Mouse (Mus musculus): ENCODE data around the gene Kcnmb3.

The Kcnmb3 gene

DNA sequence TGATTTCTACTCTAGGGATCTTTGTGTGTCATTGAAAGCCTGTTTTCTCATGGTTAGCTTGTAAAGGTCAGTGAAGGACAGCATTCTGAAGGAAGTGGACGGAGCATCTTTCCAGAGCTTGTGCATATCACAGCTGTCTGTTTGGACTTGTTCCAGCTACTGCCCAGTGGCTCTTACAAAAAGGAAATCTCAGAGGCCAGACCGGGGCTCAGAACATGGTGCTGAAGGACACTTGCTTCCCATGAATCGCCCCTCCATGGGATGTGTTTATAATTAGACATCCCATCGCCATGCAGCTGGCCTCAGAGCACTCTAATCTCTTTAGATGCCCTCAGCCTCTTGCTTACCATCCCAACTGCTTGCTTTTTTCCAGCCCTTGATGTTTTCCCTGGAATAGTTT lies 63.1 kb downstream of the Kcnmb3 start:
- no peak for DNase-seq

- DNase-seq: no peak
Observed at GRCm38 (mm10) chr3:32428361-32428760, 63.7 kb downstream of the Kcnmb3 start.

DNA sequence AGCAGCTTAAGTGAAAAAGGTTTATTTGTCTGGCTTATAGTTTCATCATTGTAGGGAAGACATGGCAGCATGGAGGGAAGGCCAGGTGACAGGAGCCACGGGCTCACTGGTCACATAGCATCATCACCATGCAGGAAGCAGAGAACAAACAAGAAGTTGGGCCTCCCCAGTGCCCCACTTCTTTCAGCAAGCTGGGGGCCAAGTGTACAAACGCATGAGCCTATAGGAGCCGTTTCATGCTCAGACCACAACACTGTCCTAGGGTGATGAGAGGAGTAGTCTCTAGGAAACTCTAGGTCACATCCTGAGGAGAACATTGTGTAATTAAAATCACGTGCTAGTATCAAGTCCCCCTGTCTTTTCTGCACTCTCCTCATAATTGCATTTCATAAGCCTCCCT lies 64.3 kb downstream of the Kcnmb3 start:
- DNase-seq: no peak
